Mouse (Mus musculus): ENCODE results near the gene Mctp1. TPM values are rescaled to one million over a fixed set of nuclear protein-coding genes. Genes with fewer than 3 reads are reported as not detected.
A peak's percentile ranks its signal among the peaks of the same experiment; 100 is the strongest.

Mctp1 gene
- total RNA-seq, 4 experiments from 2014 or later: 69.5 to 79.3 (median 75.1) TPM

GRCm38 (mm10) chr13:76823083-76823482 lies 438.7 kb downstream of the Mctp1 start:
- no peak for DNase-seq (ENCODE audit: low spot score in 2 of 2)

- no peak for DNase-seq (ENCODE audit: low spot score in 2 of 2)
These were observed 440.8 kb downstream of the Mctp1 start for GRCm38 (mm10) chr13:76824932-76825694.

- DNase-seq (ENCODE audit: low spot score in 2 of 2): no peak
These were observed 443.4 kb downstream of the Mctp1 start for GRCm38 (mm10) chr13:76827738-76828137.

GRCm38 (mm10) chr13:76838031-76838430 lies 453.7 kb downstream of the Mctp1 start:
- DNase-seq (ENCODE audit: low spot score in 2 of 2): no peak

GRCm38 (mm10) chr13:76840712-76841111 lies 456.4 kb downstream of the Mctp1 start:
- no peak for DNase-seq (ENCODE audit: low spot score in 2 of 2)

DNA sequence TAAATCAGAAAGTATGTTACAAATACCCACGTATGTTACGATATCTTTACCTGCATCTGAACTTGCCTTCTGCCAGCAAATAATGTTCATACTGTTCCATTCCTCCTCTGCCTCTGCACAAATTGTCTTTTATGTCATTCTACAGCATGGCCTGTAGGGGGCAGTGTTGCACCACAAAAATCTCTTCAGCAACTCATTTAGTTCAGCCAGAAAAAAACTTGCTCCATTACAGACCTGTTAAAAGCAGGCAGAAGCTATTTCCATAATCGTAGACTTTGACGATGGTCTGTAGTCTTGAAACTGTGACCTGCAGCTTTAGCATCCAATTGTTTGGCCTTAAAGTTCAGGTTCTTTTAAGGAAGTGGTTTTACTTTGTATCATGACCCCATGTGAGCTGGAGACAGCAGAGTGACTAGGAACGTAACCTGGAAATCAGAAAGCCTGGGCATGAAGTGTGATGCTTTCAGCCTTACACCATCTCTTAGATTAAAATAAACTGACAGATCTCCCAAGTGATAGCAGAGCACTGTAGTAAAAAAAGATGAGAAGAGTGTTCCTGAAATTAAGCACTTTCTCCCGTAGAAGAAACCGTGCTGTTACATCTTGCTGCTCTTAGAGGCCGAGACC lies 460.4 kb downstream of the Mctp1 start:
- DNase-seq (ENCODE audit: low spot score in 2 of 2): peak in 1 of 2 experiments; percentile 28

DNA sequence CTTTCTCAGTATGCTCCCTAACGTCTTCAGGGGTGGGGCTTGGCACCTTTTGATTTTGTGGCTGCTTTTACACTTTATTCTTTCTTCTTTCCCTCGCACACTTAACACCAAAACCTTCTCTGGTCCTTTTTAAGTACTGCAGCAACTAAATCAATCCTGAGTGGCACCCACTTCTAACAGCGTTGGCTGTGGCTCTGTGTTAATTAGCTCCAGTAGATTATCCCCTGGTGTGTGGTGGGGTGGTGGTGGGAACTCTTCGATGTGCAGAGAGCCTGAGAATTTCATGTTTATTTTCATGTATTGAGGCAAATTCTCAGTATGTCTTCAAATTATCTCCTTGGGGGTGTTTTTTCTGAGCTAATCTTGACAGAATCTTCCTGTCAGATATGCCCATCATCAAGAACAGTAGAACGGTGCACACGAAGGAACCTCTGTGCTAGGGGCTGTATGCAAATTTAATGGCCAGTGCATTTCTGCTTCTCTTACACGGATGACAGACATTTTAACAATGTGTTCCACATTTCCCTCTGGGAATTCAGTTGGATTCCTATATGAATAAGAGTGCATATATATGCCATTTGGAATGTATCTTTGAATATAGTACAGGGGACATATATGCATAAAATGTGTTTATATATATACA lies 466.2 kb downstream of the Mctp1 start:
- DNase-seq (ENCODE audit: low spot score in 2 of 2): no peak

- DNase-seq (ENCODE audit: low spot score in 2 of 2): no peak
These were observed 470.0 kb downstream of the Mctp1 start for GRCm38 (mm10) chr13:76854306-76854705.

- DNase-seq (ENCODE audit: low spot score in 2 of 2): no peak
These were observed 470.7 kb downstream of the Mctp1 start for GRCm38 (mm10) chr13:76855021-76855420.

- DNase-seq (ENCODE audit: low spot score in 2 of 2): no peak
These were observed 472.7 kb downstream of the Mctp1 start for GRCm38 (mm10) chr13:76857024-76857423.

DNA sequence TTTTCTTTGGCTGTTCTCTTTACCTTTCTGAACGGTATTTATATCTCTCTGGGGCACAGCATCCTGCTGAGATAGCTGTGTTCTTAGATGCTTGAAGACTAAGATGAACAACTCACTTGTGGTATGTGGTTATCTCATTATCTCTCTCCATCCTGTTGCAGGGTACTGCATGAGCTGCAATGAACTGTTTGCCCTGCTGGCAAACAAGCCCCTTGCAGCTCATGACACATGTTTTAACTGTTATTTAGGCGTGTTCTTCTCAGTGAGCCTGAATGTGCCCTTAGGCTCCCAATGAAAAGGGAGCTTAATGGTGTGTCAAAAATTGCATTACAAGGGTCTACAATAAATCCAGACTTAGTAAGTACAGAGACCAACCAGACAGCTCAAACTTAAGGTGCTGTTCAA lies 473.7 kb downstream of the Mctp1 start:
- DNase-seq (ENCODE audit: low spot score in 2 of 2): no peak

DNA sequence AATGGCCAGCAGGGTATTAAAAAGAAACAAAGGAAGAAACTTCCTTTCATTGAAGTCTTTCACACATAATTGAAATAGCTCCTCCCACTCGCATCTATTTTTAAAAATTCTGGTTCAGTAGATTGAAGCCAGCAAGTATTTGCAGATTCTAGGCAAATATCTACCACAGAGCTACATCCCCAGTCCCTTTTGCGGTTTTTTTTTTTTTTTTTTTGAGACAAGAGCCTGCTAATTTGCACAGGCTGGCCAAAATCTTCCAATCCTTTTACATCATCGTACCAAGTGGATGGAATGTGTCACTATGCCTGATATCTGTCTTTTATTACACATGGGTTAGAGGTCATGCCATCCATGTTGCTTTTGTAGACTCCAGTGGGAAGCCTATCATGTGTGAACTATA lies 486.0 kb downstream of the Mctp1 start:
- DNase-seq (ENCODE audit: low spot score in 2 of 2): no peak

DNA sequence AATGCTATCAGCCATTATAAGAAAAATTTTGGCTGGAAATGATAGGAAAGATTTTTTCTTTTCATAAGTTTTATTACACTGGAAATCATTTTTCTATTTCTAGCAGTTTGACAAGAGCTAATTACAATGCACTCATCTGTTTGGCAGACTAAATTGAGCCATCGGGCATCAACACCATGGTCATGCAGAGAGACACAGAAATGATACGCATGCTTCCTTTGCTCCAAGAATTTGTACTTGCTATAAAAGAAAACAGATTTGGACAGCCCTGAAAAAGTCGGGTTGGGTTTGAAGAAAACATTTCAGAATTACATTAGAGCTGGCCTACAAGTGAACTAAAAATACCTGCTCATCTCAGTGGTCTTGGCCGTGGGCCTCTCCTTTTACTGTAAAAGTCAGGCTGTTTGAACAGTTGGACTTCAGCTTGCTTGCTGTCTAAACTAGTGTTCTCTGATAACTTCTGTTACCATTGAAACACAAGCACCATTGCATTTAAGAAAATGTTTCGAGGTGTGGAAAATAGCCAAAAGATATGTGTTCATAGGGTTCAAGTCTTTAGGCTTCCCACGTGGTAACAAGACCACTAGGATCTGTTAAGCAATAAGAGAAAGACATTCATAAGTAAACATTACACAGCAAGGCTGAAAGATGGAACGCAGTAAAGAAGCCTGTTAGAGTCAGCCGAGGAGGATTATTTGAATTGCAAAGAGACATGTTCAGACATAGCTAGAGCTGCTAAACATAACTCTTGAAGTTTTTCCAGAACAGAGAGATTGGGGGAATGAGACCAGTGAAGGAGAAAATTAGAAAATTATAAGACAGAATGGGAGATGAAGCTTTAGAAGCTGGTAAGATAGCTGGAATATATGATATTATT lies 493.8 kb downstream of the Mctp1 start:
- no peak for DNase-seq (ENCODE audit: low spot score in 2 of 2)

GRCm38 (mm10) chr13:76879008-76879407 lies 494.7 kb downstream of the Mctp1 start:
- DNase-seq (ENCODE audit: low spot score in 2 of 2): peak in 1 of 2 experiments; percentile 27

DNA sequence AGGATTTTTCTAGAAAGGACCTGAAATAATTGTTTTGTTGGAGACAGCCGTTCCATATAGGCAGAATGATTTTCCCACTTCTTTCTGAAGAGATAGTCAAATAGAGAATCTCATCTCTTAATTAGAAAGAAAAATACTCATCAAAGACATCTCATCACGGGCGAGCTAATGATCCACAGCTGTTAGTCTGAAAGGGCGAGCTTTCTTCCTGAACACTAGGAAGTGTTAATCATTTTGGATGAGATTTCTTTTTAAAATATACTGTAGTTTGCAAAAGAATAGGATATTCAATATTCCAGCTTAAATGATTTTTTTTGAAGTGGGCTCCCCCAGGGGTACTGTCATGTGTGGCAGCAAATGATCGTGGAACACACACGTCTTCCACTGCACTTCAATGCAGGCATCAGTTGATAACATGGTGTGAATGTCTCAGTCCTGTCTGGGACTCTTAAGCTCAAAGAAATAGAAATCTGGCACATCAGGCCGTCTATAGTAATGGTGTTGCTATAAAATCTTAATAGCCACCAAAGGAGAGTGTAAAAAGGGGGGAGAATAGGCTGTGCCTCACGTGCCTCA lies 500.3 kb downstream of the Mctp1 start:
- no peak for DNase-seq (ENCODE audit: low spot score in 2 of 2)

- no peak for DNase-seq (ENCODE audit: low spot score in 2 of 2)
These were observed 508.7 kb downstream of the Mctp1 start for GRCm38 (mm10) chr13:76892987-76893386.

- DNase-seq (ENCODE audit: low spot score in 2 of 2): no peak
These were observed 511.6 kb downstream of the Mctp1 start for GRCm38 (mm10) chr13:76895770-76896456.

GRCm38 (mm10) chr13:76896457-76896790 lies 512.1 kb downstream of the Mctp1 start:
- DNase-seq (ENCODE audit: low spot score in 2 of 2): no peak

DNA sequence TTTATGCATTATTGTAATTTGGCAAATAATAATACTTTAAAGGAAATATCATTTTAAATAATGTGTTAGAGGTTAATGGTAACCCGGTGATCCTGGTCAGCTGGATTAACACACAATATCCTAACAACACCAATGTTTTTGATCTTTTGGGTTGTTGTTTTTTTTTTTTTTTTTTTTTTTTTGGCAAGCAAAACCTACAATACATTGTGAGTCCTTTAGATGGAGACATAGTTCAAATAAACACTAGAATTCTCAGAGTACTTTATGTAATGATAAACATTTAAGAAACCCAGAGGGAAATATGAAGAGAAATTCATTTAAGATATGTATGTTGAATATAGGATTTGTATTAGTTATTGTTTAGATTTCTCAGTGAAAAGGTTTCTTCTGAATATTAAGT lies 534.0 kb downstream of the Mctp1 start:
- DNase-seq (ENCODE audit: low spot score in 2 of 2): no peak

- no peak for DNase-seq (ENCODE audit: low spot score in 2 of 2)
These were observed 542.5 kb downstream of the Mctp1 start for GRCm38 (mm10) chr13:76926851-76927250.
